Mouse (Mus musculus): ENCODE measurements around the gene Zfp280c.
A peak's percentile ranks its signal among the peaks of the same experiment; 100 is the strongest.

Gene Zfp280c

DNA sequence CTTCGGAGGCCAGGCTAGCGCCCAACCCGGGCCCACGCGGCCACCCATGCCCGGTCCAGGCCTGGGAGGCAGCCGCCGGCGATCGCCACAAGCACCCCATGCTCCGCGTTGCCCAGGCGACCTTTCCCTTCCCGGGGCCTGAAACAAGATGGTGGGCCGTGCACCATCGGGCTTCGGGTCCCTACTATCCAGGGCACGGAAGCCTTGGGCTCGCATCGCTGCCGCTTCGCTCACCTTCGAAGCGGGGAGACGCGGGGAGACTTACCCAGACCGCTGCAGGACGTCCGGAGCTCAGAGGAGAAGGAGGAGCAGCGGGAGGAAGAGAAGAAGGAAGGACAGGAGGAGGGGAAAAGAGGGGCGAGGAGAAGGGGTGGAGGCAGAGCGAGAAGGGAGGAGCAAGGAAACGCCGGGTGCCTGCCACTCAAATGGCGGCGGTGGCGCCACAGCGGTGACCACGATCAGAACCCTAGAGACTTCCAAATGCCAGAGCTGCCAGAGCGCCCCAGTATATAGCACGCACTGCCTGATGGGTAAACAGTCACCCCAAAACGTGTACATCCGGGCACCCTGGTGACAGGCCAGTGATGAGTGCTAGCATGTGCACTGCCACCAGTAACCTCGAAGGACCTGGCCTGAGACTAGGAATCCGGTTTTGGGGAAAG is at the start of gene Zfp280c:
TSS of gene Zfp280c (minus strand) at position 406 of the 662 bp plus-strand sequence.
- peak; percentile 61 to 63 for DNase-seq (ENCODE audit: low spot score in 2 of 2)

- no peak for DNase-seq (ENCODE audit: low spot score in 2 of 2)
Observed at GRCm38 (mm10) chrX:48637032-48637431, 42.7 kb upstream of the Zfp280c start.

DNA sequence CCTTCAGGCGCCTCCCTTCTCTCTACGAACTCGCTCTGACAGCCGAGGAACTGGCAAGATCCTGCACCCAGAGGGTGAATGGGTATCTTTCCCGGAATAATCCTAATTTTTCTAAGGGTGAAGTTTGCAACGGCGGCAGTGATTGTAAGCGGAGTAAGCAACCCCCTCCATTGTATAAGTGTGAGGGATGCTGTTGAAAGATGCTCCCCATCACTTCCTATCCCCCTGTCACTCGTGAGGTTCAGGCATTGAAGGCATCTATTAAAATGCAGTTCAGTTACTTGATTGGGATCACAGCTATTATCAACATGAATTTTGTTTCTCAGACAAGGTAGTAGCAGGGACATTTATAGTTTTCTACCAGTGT is 29.7 kb upstream of the Zfp280c start:
- DNase-seq (ENCODE audit: low spot score in 2 of 2) = no peak

DNA sequence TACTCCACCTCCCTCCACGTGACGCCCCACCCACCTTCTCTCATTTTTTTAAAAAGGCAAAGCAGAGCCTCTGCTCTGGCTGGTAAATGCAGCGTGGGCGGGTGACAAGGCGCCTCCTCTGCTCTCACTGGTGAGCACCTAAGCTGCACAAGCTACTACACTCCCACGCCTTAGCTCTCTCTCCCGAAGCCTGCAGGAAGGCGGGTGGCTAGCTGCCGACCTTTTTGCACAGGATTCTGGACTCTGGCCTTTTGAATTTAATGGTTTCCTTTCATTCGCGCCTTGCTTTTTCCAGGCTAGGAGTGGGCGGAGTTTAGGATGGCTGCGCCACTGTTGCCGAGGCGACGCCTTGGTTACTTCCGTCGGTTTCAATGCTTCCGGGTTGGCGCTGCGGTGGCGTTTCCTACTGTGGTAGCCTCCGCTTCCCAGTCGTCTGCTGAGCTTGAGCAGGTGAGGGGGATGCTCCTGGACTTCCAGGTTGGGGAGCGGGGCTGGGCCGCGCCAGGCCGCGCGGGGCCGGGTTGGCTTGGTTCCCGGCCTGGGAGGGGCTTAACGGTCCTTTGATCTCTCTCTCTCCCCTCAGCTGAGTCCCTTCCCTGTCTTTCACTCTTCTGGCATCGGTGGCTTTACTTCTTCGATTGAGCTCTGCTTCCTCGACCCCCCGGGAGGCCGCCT is 29.2 kb upstream of the Zfp280c start, which contains the start of gene Slc25a14:
TSS of gene Slc25a14 (plus strand) at position 35 of the 675 bp plus-strand sequence.
- DNase-seq (ENCODE audit: low spot score in 2 of 2) = peak; percentile 69 to 75

DNA sequence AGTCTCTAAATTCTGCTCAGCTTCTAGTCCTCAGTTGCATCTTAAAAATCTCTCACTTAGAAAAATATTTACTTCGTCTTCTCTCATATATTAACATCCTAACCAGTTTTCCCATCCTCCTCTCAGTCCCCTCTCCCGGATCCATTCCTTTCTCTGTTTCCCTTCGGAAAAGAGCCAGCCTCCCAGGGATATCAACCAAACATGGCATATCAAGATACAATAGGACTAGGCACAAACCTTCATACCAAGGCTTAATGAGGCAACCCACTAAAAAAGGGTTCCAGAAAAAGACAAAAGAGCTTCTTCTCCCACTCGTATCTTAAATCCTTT is 28.7 kb upstream of the Zfp280c start:
- DNase-seq (ENCODE audit: low spot score in 2 of 2) = no peak

- DNase-seq (ENCODE audit: low spot score in 2 of 2) = no peak
Observed at GRCm38 (mm10) chrX:48604872-48605271, 10.6 kb upstream of the Zfp280c start.

DNA sequence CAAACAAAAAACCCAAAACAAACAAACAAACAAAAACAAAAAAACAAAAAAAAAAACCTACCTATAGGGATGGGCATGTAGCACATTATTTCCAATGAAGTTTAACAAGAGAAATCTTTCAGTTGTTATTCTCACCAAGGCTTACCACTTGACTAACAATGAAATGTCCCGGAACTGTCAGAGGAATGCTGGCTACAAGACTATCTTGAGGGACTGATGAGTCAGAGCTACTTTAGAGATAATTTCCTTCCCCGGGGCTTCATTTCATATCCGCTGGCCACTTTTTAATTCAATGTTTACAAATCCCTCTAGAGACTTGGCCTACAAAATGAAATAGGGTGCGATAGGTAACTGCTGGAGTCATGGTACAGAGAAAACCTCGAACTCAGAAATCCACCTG is 2.6 kb upstream of the Zfp280c start:
- no peak for DNase-seq (ENCODE audit: low spot score in 2 of 2)

GRCm38 (mm10) chrX:48596053-48596452 is 1.7 kb upstream of the Zfp280c start:
- no peak for DNase-seq (ENCODE audit: low spot score in 2 of 2)

DNA sequence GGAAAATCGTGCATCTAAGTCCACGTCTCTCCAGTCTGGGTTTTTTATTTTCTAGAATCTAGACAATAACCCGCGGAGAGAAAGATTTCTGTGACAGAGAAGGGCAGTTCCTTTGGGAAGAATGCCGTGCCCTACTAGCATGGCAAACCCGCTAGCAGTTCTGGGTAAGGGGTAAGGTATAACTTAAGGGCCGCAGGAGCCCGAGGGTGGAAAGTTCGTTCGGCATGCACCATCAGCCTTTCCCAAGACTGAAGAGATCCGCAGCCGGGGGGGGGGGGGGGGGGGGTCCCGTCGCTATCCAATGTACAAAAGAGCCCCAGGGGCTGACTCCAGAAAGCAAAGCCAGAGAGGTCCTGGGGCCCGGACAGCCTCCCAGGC is 594 bp downstream of the Zfp280c start:
- no peak for DNase-seq (ENCODE audit: low spot score in 2 of 2)

DNA sequence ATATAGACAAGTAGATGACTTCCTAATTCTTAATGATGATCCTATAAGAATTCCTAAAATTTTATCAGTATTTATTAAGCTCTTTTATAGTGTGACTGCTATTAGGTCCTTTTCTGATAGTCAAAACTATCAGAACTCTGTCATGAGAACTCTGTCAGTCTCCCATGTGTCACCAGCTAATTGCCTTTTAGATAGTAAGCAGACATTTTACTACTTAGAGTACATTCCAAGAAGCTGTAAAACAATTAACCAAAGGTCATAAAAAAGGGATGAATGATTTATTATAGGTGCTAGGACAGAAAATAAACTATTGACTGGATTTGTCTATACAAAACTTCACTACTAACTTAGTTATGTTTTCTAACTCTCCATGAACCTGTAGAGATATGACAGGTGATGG is 11.0 kb downstream of the Zfp280c start:
- DNase-seq (ENCODE audit: low spot score in 2 of 2) = no peak

DNA sequence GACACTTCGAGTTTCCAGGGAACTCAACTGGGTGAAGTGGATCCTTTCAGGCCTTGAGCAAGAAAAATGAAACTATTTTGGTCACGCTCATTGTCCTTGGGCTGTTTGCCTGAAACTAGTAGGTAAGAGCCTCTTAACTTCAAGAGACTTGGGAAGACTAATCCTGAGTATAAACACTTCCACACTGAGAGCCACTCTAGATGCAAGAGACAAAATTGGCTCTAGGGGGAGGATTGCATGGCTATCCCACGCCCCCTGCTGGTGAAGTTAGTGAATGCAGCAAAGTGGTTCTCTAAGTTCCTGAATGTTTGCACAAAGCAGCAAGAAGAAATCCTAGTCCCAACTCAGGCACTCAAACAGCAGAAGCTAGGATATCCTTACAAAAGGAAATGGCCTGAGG is 62.1 kb downstream of the Zfp280c start:
- peak; percentile 39 to 69 for DNase-seq (ENCODE audit: low spot score in 2 of 2)

- DNase-seq (ENCODE audit: low spot score in 2 of 2) = no peak
Observed at GRCm38 (mm10) chrX:48526435-48526834, 67.9 kb downstream of the Zfp280c start.

DNA sequence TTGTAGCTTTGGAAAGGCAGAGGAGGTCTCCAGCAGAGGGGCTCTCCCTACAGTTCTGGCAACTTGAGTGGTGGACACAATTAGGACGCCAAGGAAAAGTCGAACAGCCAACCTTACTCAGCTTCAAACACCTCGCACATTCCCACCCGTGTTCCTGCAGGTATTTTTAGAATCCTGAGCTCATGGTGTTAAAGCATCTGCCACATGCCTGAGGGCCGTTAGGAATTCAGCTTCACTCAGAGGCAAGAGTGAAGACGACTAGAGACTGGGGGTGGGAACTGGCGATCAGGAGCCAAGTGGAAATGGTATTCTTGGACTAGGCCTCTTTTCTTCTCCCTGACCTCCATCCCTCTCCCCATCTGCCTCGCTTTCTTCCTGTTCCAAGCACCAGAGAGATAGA is 68.4 kb downstream of the Zfp280c start:
- peak in 1 of 2 experiments; percentile 35 for DNase-seq (ENCODE audit: low spot score in 2 of 2)

- no peak for DNase-seq (ENCODE audit: low spot score in 2 of 2)
Observed at GRCm38 (mm10) chrX:48525332-48525731, 69.0 kb downstream of the Zfp280c start.

- no peak for DNase-seq (ENCODE audit: low spot score in 2 of 2)
Observed at GRCm38 (mm10) chrX:48523512-48523911, 70.8 kb downstream of the Zfp280c start.

DNA sequence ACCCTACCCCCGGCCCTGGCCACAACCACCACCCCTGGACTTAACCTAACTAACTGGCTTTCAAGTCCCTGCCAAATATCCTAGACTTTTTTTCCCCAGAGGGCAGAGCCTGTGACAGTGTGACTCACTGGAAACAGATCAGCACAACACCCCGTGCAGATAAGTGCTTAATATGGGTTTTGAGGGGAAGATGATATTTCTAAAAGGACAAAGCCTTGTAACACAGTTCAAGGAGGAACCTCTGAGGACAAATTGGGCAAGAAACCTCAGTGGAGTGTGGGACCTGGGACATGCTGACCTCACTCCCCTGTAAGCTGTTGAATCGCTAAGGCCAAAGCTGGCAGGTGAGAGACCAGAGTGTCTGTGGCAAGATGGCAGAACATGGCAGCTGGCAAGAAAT is 72.7 kb downstream of the Zfp280c start:
- DNase-seq (ENCODE audit: low spot score in 2 of 2) = no peak

DNA sequence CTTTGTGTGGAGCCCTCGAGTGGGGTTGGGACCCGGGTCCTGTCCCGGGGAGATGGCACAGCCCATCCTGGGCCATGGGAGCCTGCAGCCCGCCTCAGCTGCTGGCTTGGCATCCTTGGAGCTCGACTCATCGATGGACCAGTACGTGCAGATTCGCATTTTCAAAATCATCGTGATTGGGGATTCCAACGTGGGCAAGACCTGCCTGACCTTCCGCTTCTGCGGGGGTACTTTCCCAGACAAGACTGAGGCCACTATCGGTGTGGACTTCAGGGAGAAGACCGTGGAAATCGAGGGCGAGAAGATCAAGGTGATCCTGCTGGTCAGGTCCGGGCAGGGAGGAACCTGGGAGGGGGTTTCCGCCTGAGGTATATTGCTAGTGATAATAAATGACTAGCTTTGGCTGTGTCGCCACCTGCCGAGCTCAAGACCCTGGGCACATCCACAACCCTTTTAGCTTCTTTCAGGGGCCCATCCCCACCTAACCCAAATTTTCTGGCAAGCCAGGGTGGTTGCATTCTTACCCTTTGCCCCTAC is 74.7 kb downstream of the Zfp280c start:
- DNase-seq (ENCODE audit: low spot score in 2 of 2) = no peak

DNA sequence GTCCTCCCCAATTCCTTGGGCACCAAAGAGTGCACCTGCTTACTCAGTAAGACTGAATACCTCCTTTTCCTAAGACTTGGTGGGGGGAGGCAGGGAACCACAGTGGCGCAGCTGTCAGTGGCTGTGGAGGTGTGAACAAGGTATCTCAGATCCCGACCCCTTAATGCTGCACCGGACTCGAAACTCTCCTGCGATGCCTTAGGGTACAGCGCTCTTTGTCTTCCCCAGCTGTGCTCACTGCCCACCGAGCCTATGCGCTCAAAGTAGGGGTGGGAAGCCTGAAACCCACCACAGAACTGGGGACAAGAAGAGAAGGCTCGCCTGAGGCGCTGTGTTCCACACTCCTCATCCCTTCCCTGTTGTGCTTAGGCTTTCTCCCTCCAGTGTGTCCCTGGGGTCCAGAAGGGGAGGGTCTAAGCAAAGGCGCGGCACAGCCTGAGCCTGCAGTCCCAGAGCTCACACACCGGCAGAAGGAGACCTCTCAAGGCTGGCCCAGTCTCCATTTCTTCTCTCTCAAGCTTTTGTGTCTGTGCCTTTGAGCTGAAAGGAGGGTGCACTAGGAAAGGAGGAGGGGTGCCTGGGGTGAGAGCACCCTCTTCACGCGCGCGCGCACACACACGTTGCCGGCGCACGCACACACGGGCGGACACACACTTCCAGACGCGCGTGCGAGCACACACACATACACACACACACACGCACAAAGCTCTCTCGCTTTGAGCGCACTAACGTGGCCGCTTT is 75.3 kb downstream of the Zfp280c start, which contains the start of gene Rab33a:
TSS of gene Rab33a (plus strand) at position 478 of the 741 bp plus-strand sequence.
- DNase-seq (ENCODE audit: low spot score in 2 of 2) = peak; percentile 31 to 40

DNA sequence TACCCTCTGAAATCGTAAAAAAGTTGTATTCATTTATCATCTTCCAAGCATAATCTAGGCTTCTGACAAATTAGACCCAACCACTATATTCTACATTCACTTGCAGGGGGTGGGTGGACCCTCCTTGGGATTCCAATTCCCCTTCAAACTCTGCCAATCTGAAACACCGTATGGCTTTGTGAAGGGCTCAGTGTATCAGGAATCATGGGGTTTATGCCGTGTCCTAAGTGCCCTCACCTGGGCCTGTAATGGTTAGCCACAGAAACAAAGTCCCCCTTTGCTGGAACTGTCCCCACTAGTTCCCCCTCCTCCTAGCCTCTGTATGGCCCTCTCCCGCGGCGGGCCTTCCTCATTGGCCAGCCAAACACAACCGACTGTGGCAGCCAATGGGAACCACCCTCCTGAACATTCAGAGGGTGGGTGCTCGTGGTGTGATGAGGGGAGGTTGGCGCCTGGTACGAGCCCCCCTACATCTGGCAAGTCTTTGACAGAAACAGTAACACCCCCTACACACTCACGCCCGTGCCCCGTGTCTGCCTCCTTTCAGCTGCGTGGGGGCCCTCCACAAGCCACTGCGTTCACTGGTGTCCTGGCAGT is 76.0 kb downstream of the Zfp280c start:
- peak; percentile 58 to 61 for DNase-seq (ENCODE audit: low spot score in 2 of 2)

DNA sequence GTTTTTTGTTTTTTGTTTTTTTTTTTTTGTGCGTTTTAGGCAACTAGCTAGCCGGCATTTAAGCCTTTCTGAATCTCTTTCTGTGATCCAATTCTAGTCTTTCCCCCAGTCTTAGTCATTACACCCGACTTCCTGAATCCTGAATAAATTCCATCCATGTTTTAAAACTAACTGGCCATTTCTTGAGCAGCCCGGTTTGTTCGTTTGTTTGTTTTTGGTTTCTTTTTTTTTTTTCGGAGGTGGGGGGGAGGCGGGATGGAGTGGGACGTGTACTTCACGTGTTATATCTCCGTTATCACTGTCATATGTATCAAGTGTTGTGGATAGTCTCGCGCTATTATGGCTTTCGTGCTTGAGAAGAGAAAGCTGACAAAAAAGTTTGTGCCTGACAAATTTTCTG is 80.5 kb downstream of the Zfp280c start:
- DNase-seq (ENCODE audit: low spot score in 2 of 2) = no peak

GRCm38 (mm10) chrX:48513166-48513807 is 81.0 kb downstream of the Zfp280c start, which contains the start of gene Aifm1:
TSS of gene Aifm1 (minus strand) at chrX:48513563.
- DNase-seq (ENCODE audit: low spot score in 2 of 2) = peak; percentile 83 to 86

GRCm38 (mm10) chrX:48493763-48494162 is 100.5 kb downstream of the Zfp280c start:
- DNase-seq (ENCODE audit: low spot score in 2 of 2) = no peak
